ENCODE assay signal across 12 mouse cellular contexts in the genomic region with DNA sequence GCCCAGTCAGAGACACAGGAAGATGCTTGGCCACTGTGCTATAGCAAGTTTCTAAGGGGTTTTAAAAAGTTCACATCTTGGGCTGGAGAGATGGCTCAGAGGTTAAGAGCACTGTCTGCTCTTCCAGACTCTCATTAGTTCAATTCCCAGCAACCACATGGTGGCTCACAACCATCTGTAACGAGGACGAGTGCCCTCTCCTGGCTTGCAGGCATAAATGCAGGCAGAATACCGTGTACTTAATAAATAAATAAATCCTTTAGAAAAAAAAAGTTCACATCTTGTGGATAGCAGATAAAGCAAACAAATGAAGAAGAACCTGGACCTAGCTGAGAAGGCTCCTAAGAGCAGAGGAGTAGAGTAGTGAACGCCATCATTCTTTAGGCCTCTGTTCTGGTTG. TPM values are rescaled to one million over a fixed set of nuclear protein-coding genes. Genes with fewer than 3 reads are reported as not detected.
A peak's percentile ranks its signal among the peaks of the same experiment; 100 is the strongest.
DNase-seq lines count a peak whose midpoint lies in the region; ATAC-seq and TF ChIP-seq lines count a peak whose summit lies in the region.
"Had no signal": no experiment of that assay in that cellular context is flagged by ENCODE, and none has a peak within 500 bp of the region (broad histone marks: within the 10 kb centered on the region; RNA-seq: fewer than 3 reads in every experiment).

No protein-coding gene starts in this region.

- H3K4me3 ChIP-seq in forebrain, postnatal 0 days (ENCODE audit: low read depth, low read length) = no peak overlapping the region
- no peak overlapping the region for H3K4me3 ChIP-seq in forebrain, embryonic 15.5 days
- no peak overlapping the region for H3K4me3 ChIP-seq in midbrain, embryonic 14.5 days (replicated peaks; ENCODE audit: low read depth, low read length)
- no peak overlapping the region for H3K4me3 ChIP-seq in midbrain, embryonic 15.5 days
- H3K4me3 ChIP-seq: embryonic facial prominence, embryonic 13.5 days; liver, embryonic 15.5 days; myocyte had no signal

- H3K4me2 ChIP-seq in forebrain, postnatal 0 days (ENCODE audit: low read depth) = no peak overlapping the region
- no peak overlapping the region for H3K4me2 ChIP-seq in forebrain, embryonic 15.5 days (replicated peaks)
- H3K4me2 ChIP-seq in midbrain, embryonic 14.5 days (ENCODE audit: low read length) = no peak overlapping the region
- H3K4me2 ChIP-seq in midbrain, embryonic 15.5 days = no peak overlapping the region
- H3K4me2 ChIP-seq: embryonic facial prominence, embryonic 13.5 days; liver, embryonic 15.5 days had no signal

- H3K4me1 ChIP-seq in forebrain, postnatal 0 days (ENCODE audit: insufficient read depth) = no peaks in the 10 kb centered on the region
- H3K4me1 ChIP-seq in forebrain, embryonic 15.5 days = no peaks in the 10 kb centered on the region
- H3K4me1 ChIP-seq in midbrain, embryonic 14.5 days (ENCODE audit: control insufficient read depth, insufficient read depth, low read length) = no peaks in the 10 kb centered on the region
- no peaks in the 10 kb centered on the region for H3K4me1 ChIP-seq in midbrain, embryonic 15.5 days

- H3K27ac ChIP-seq in forebrain, postnatal 0 days (ENCODE audit: low read depth, low read length) = no peak overlapping the region
- H3K27ac ChIP-seq in forebrain, embryonic 15.5 days (replicated peaks) = no peak overlapping the region
- no peak overlapping the region for H3K27ac ChIP-seq in midbrain, embryonic 14.5 days (replicated peaks; ENCODE audit: low read depth, low read length)
- H3K27ac ChIP-seq in midbrain, embryonic 15.5 days = no peak overlapping the region
- H3K27ac ChIP-seq: embryonic facial prominence, embryonic 13.5 days; liver, embryonic 15.5 days had no signal

- no peak for TF ChIP-seq POLR2A in brain, embryonic 14.5 days (IDR thresholded peaks at IDR 0.05; ENCODE audit: borderline replicate concordance, extremely low read depth, insufficient read depth, insufficient read length, poor library complexity, severe bottlenecking)

- no peaks in the 10 kb centered on the region for H3K9me3 ChIP-seq in forebrain, postnatal 0 days (ENCODE audit: low read length)
- H3K9me3 ChIP-seq in forebrain, embryonic 15.5 days = no peaks in the 10 kb centered on the region
- no peaks in the 10 kb centered on the region for H3K9me3 ChIP-seq in midbrain, embryonic 14.5 days (ENCODE audit: control insufficient read depth, low read length)
- H3K9me3 ChIP-seq in midbrain, embryonic 15.5 days = no peaks in the 10 kb centered on the region
- H3K9me3 ChIP-seq: embryonic facial prominence, embryonic 13.5 days; liver, embryonic 15.5 days had no signal

- peak; percentile 57 for TF ChIP-seq CTCF in forebrain, postnatal 0 days (IDR thresholded peaks at IDR 0.05; ENCODE audit: low read depth)
- TF ChIP-seq CTCF in brain, embryonic 14.5 days (IDR thresholded peaks at IDR 0.05; ENCODE audit: borderline replicate concordance, extremely low read depth, insufficient read depth, insufficient read length) = peak; percentile 42; the same call in 1 of the 2 replicates

- H3K27me3 ChIP-seq in forebrain, postnatal 0 days (ENCODE audit: insufficient read depth, low read length) = no peaks in the 10 kb centered on the region
- H3K27me3 ChIP-seq in forebrain, embryonic 15.5 days = no peaks in the 10 kb centered on the region
- H3K27me3 ChIP-seq in midbrain, embryonic 14.5 days (ENCODE audit: control insufficient read depth, insufficient read depth, low read length) = no peaks in the 10 kb centered on the region
- no peaks in the 10 kb centered on the region for H3K27me3 ChIP-seq in midbrain, embryonic 15.5 days (replicated peaks)
- H3K27me3 ChIP-seq: embryonic facial prominence, embryonic 13.5 days; liver, embryonic 15.5 days had no signal

- peaks cover 91% of the 10 kb centered on the region for H3K36me3 ChIP-seq in forebrain, postnatal 0 days (ENCODE audit: insufficient read depth)
- peaks cover 97% of the 10 kb centered on the region for H3K36me3 ChIP-seq in forebrain, embryonic 15.5 days
- peaks cover 98% of the 10 kb centered on the region for H3K36me3 ChIP-seq in midbrain, embryonic 14.5 days (ENCODE audit: control insufficient read depth, insufficient read depth, low read length)
- peaks cover 89% of the 10 kb centered on the region for H3K36me3 ChIP-seq in midbrain, embryonic 15.5 days (replicated peaks)

- ATAC-seq in forebrain, postnatal 0 days = no peak
- no peak for ATAC-seq in forebrain, embryonic 15.5 days (replicated peaks)
- ATAC-seq in midbrain, embryonic 14.5 days (ENCODE audit: low FRiP score, low TSS enrichment) = no peak
- no peak for ATAC-seq in midbrain, embryonic 15.5 days (replicated peaks)

- 48% methylated on average over 4 of the region's 4 CpGs for WGBS in forebrain, postnatal 0 days
- WGBS in forebrain, embryonic 15.5 days = 57% methylated on average over 4 of the region's 4 CpGs
- WGBS in midbrain, embryonic 14.5 days = 60% methylated on average over 4 of the region's 4 CpGs
- 54% methylated on average over 4 of the region's 4 CpGs for WGBS in midbrain, embryonic 15.5 days

- H3K9ac ChIP-seq in forebrain, postnatal 0 days = no peak overlapping the region
- no peak overlapping the region for H3K9ac ChIP-seq in forebrain, embryonic 15.5 days (replicated peaks)
- no peak overlapping the region for H3K9ac ChIP-seq in midbrain, embryonic 14.5 days (replicated peaks; ENCODE audit: low read length)
- H3K9ac ChIP-seq in midbrain, embryonic 15.5 days = no peak overlapping the region
- H3K9ac ChIP-seq: embryonic facial prominence, embryonic 13.5 days; liver, embryonic 15.5 days had no signal

- DNase-seq in forebrain, postnatal 0 days = peak; percentile 37
- DNase-seq in midbrain, embryonic 14.5 days = peak; percentile 45
- DNase-seq in brain, embryonic 14.5 days (ENCODE audit: low read depth) = peak; percentile 47
- peak; percentile 22 for DNase-seq in thymus, postnatal 25 days
- no peak for DNase-seq in adrenal gland, adult 18-20 months (ENCODE audit: low spot score in 2 of 2)
- no peak for DNase-seq in gastrocnemius, adult 8-10 months (ENCODE audit: low spot score in 2 of 2)

RNA-seq across cellular contexts. Expression of a gene that starts 16.2 kb away (rescaled TPM):
- total RNA-seq in forebrain, postnatal 0 days (2014; rRNA removed) = 24.1 and 24.8 TPM in 2 replicates
- polyA plus RNA-seq in forebrain, postnatal 0 days (2015; fragmentation: Nextera tagmentation; extraction: Ambion mirVana) = 79.8 and 86.0 TPM in 2 replicates
- polyA plus RNA-seq in forebrain, embryonic 15.5 days (2015; fragmentation: Nextera tagmentation; extraction: Ambion mirVana) = 92.1 and 94.4 TPM in 2 replicates
- 50.6 and 73.5 TPM in 2 replicates for polyA plus RNA-seq in midbrain, embryonic 14.5 days (2014; fragmentation: Nextera tagmentation; extraction: Ambion mirVana)
- polyA plus RNA-seq in midbrain, embryonic 15.5 days (2015; fragmentation: Nextera tagmentation; extraction: Ambion mirVana) = 121 and 124 TPM in 2 replicates
- 94.0 and 107 TPM in 2 replicates for polyA plus RNA-seq in brain, embryonic 14.5 days (2012; rRNA removed)
- 100 to 1,000 TPM; 330 to 533 TPM for total RNA-seq in adrenal gland, adult 18-20 months (2021)
- 10 to 100 TPM; 12.3 to 18.6 (median 15.7) TPM for total RNA-seq in gastrocnemius, adult 8-10 months (2022)

RNA-seq across cellular contexts. Expression of a gene that starts 45.3 kb away (rescaled TPM):
- total RNA-seq in forebrain, postnatal 0 days (2014; rRNA removed) = 6.5 and 8.2 TPM in 2 replicates
- 15.9 and 22.5 TPM in 2 replicates for polyA plus RNA-seq in forebrain, postnatal 0 days (2015; fragmentation: Nextera tagmentation; extraction: Ambion mirVana)
- 21.9 and 26.8 TPM in 2 replicates for polyA plus RNA-seq in forebrain, embryonic 15.5 days (2015; fragmentation: Nextera tagmentation; extraction: Ambion mirVana)
- polyA plus RNA-seq in midbrain, embryonic 14.5 days (2014; fragmentation: Nextera tagmentation; extraction: Ambion mirVana) = 16.9 and 20.2 TPM in 2 replicates
- polyA plus RNA-seq in midbrain, embryonic 15.5 days (2015; fragmentation: Nextera tagmentation; extraction: Ambion mirVana) = 15.3 and 15.7 TPM in 2 replicates
- polyA plus RNA-seq in brain, embryonic 14.5 days (2012; rRNA removed) = 15.1 and 20.2 TPM in 2 replicates
- total RNA-seq in adrenal gland, adult 18-20 months (2021) = 10 to 100 TPM in 1 of 2 experiments, 1 to 10 TPM in 1; 9.9 to 10.2 TPM
- 1 to 10 TPM; 5.2 to 8.7 (median 6.2) TPM for total RNA-seq in gastrocnemius, adult 8-10 months (2022)

RNA-seq across cellular contexts. Expression of a gene that starts 56.2 kb away (rescaled TPM):
- 4.5 and 7.5 TPM in 2 replicates for total RNA-seq in forebrain, postnatal 0 days (2014; rRNA removed)
- 7.8 and 10.9 TPM in 2 replicates for polyA plus RNA-seq in forebrain, postnatal 0 days (2015; fragmentation: Nextera tagmentation; extraction: Ambion mirVana)
- 1.2 and 1.3 TPM in 2 replicates for polyA plus RNA-seq in forebrain, embryonic 15.5 days (2015; fragmentation: Nextera tagmentation; extraction: Ambion mirVana)
- polyA plus RNA-seq in midbrain, embryonic 14.5 days (2014; fragmentation: Nextera tagmentation; extraction: Ambion mirVana) = 0.93 TPM in 1 of 2 replicates, not detected in the other
- polyA plus RNA-seq in midbrain, embryonic 15.5 days (2015; fragmentation: Nextera tagmentation; extraction: Ambion mirVana) = 0.62 TPM in 1 of 2 replicates, not detected in the other
- polyA plus RNA-seq in brain, embryonic 14.5 days (2012; rRNA removed) = 0.11 and 0.46 TPM in 2 replicates
- 1 to 10 TPM in 1 of 2 experiments, under 1 TPM in 1; 0.80 to 1.5 TPM for total RNA-seq in adrenal gland, adult 18-20 months (2021)
- total RNA-seq in gastrocnemius, adult 8-10 months (2022) = under 1 TPM in 2 of 4 experiments, not detected in 2; 0.53 to 0.61 TPM
- total RNA-seq: heart, adult 18-20 months had no signal
- polyA plus RNA-seq: myocyte had no signal

Comparison
In these comparisons a context has a peak if more than half of its experiments do, and no peak if none do; other contexts are left out.
1. DNase-seq: peak in forebrain, postnatal 0 days (single experiment), midbrain, embryonic 14.5 days (single experiment), brain, embryonic 14.5 days (single experiment) and thymus, postnatal 25 days (single experiment); none in adrenal gland, adult 18-20 months (0 of 2) and gastrocnemius, adult 8-10 months (0 of 2).